Mouse (Mus musculus) gastrocnemius, postnatal 25 days (tissue): ENCODE data around the gene Bod1. TPM values are rescaled to one million over a fixed set of nuclear protein-coding genes. Genes with fewer than 3 reads are reported as not detected.

ENCODE experiments used
- total RNA-seq, 2 experiments: library from RNA; stranded (reverse); gene quantifications; 1 replicate in 1 of 2; 2 replicates in 1 of 2; pipeline ENCODE4 v1.2.3; 2021

The Bod1 gene
- total RNA-seq, 2 experiments from 2014 or later: 119 to 142 TPM

Other genes with a start within 250 kb of the Bod1 start
- gene Cpeb4, start 200.3 kb upstream of the Bod1 start, total RNA-seq: 10 to 100 TPM; 65.3 to 91.5 TPM